Mouse (Mus musculus) liver, embryonic 14.5 days (tissue): ENCODE measurements around the gene Per1. TPM values are rescaled to one million over a fixed set of nuclear protein-coding genes. Genes with fewer than 3 reads are reported as not detected.

Experiments
- ATAC-seq: fragments of 200-750 bp; cut with Nextera tagmentation; 2 replicates; pipeline ENCODE4 v1.8.0; 2017; ENCODE audit warnings: moderate number of reproducible peaks, mild to moderate bottlenecking, moderate library complexity; ENCODE audit not compliant: insufficient read depth
- DNase-seq, 3 experiments: peaks; one replicate each; pipeline ENCODE4 v3.0.0-alpha.2; 2012 to 2013; ENCODE audit warnings: low read depth in 3 of 3, low spot score in 3 of 3
- H3K27ac ChIP-seq: fragments of 300-500 bp; sonication (generic); 2 replicates; pipeline ENCODE4 v1.5.1; 2014; ENCODE audit warnings: moderate library complexity, mild to moderate bottlenecking, control low read depth, inconsistent platforms
- H3K27me3 ChIP-seq: fragments of 300-500 bp; sonication (generic); 2 replicates; pipeline ENCODE4 v1.6.1; 2014; ENCODE audit warnings: mild to moderate bottlenecking, low read length, moderate library complexity; ENCODE audit not compliant: control insufficient read depth, insufficient read depth
- H3K36me3 ChIP-seq: fragments of 300-500 bp; sonication (generic); replicated peaks from 2 replicates; pipeline ENCODE4 v1.6.1; 2014; ENCODE audit warnings: low read depth; ENCODE audit not compliant: control insufficient read depth, insufficient read depth
- H3K4me1 ChIP-seq, 2 experiments: fragments of 200-500 bp in 1 of 2; fragments of 300-500 bp in 1 of 2; sonication (generic) in 1 of 2; replicated peaks; 2 replicates each; pipeline ENCODE4 v1.6.1; 2012 to 2014; ENCODE audit warnings: antibody characterized with exemption in 1 of 2, inconsistent platforms in 1 of 2, low read length in 1 of 2; ENCODE audit not compliant: control insufficient read depth in 2 of 2, insufficient read depth in 2 of 2
- H3K4me2 ChIP-seq: fragments of 300-500 bp; sonication (generic); 2 replicates; pipeline ENCODE4 v1.6.1; 2014; ENCODE audit warnings: low read depth, mild to moderate bottlenecking, control low read depth, moderate library complexity
- H3K4me3 ChIP-seq, 2 experiments: fragments of 200-500 bp in 1 of 2; fragments of 300-500 bp in 1 of 2; sonication (generic) in 1 of 2; 2 replicates each; pipeline ENCODE4 v1.5.1; 2012 to 2014; ENCODE audit warnings: low read depth in 2 of 2, low read length in 2 of 2, mild to moderate bottlenecking in 2 of 2, control low read depth in 1 of 2, inconsistent platforms in 1 of 2, moderate library complexity in 1 of 2; ENCODE audit not compliant: insufficient read depth in 1 of 2
- H3K9ac ChIP-seq: fragments of 300-500 bp; sonication (generic); replicated peaks from 2 replicates; pipeline ENCODE4 v1.6.1; 2014; ENCODE audit warnings: mild to moderate bottlenecking, control low read depth, moderate library complexity
- H3K9me3 ChIP-seq: fragments of 300-500 bp; sonication (generic); 2 replicates; pipeline ENCODE4 v1.6.1; 2016; ENCODE audit warnings: low read length, mixed read lengths; ENCODE audit not compliant: control insufficient read depth
- CTCF ChIP-seq: IDR thresholded peaks from 2 replicates; pipeline ENCODE4 v1.5.1; 2016; ENCODE audit warnings: antibody characterized with exemption, low read depth, control low read depth
- EP300 ChIP-seq: IDR thresholded peaks from 2 replicates; pipeline ENCODE4 v1.6.1; 2016; ENCODE audit warnings: antibody characterized with exemption, low read depth
- WGBS: fragments of 180-500 bp; shearing (Covaris S2); extraction: QIAGEN DNeasy Blood & Tissue Kit; methylation state at CpG from one replicate; pipeline ENCODE4 v1.1.7; 2014; ENCODE audit not compliant: insufficient replicate concordance; 5-methylcytosine and 5-hydroxymethylcytosine counted together
- polyA plus RNA-seq, 2 experiments: library from polyadenylated mRNA; depleted of rRNA in 1 of 2; stranded (reverse) in 1 of 2; unstranded in 1 of 2; fragments of >200 nt; fragmentation: Nextera tagmentation in 1 of 2; extraction: Ambion mirVana in 1 of 2; gene quantifications; 2 replicates each; pipeline versions ENCODE4 v1.2.1 to v1.2.3; 2012 to 2014

Gene Per1
- polyA plus RNA-seq, 2 experiments: 1.9 to 4.2 TPM

DNA sequence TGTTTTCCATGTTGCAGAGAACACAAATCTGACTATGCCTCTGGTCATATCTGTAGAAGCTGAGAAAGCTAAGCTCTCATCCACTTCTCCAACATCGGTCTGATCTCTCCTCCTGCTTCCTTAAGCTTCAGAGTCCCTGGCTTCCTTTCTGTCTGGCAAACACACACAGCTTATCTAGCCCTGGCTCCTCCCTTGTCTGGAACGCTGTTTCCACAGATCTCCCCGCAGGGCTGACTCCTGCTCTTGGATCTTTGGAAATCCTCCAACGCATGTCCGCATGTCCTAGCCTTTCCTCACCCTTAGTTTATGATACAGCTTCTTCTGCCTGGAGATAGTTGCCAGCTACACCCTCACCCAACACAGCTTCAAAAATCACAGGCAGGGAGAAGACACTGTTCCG lies 27.4 kb upstream of the Per1 start:
- Histone ChIP-seq H3K4me1 (peaks cover 13 to 43% of the 10 kb centered on the region in 2 experiments; a peak in 3 of 4 replicates), H3K9me3 (no peaks in the 10 kb centered on the region), H3K4me2 (no peak overlapping the region), H3K27ac (no peak overlapping the region), H3K4me3 (no peak overlapping the region), H3K9ac (no peak overlapping the region), H3K27me3 (no peaks in the 10 kb centered on the region), H3K36me3 (no peaks in the 10 kb centered on the region)
- WGBS: 54% methylated on average over 6 of the region's 6 CpGs
- ATAC-seq (no peak), DNase-seq (no peak)
- TF ChIP-seq CTCF (no peak), EP300 (no peak)

DNA sequence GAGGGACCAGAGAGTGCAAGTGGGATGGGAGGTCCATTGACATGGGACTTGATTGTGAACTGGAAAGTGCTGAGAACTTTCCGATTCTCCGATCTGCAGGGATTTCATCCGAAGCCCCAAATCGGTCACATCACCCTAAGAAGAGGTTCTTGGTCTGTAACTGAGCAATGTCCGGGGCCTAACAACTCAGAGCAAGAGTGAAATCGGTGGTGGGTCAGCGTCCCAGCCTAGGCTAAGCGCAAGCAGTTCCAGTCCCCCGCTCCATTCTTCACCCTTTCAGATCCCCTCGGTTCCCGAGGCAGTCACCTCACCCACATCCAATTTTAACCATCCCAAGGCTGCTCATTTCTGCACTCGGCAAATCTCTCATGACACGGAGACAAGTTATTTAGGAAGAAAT lies 24.9 kb upstream of the Per1 start:
- Histone ChIP-seq H3K36me3 (no peaks in the 10 kb centered on the region), H3K27ac (peak overlapping the region; percentile 71), H3K4me1 (peaks cover 21 to 49% of the 10 kb centered on the region in 2 experiments), H3K9me3 (no peaks in the 10 kb centered on the region), H3K4me3 (peak overlapping the region; percentile 73), H3K9ac (peak overlapping the region; percentile 83), H3K4me2 (peak overlapping the region; percentile 90), H3K27me3 (no peaks in the 10 kb centered on the region)
- TF ChIP-seq EP300 (no peak), CTCF (no peak)
- DNase-seq (no peak), ATAC-seq (no peak)
- WGBS: 3% methylated on average over 13 of the region's 13 CpGs

DNA sequence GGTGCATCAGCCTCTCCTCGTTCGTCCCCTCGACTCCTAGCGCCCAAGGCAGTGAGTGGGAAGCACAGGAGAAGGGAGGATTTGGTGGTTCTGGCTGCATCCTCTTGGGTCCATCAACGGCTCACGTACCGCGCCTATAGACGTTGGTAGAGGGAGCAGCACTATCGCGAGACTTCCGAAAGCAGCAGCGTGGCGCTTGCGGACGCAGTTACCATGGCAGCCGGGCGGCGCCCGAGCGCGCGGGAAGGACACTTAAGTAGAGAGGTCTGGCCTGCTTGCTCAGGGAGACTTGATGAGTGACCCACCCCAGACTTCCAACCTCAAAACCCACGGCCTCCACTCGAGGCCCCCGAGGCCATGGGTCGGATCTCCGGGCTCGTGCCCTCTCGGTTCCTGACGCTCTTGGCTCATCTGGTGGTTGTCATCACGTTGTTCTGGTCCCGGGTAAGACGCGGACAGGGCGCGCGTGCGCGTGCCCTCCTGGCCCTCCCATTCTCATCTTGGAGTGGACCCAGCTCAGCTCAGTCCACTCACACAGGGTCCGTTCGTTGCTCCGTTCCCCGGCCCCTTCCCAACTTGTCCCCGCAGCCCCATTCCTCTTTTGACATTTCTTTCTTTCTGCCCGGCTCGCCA lies 24.3 kb upstream of the Per1 start, which contains the start of gene Tmem107:
Gene Tmem107 (plus strand): TSS at position 217 of the 633 bp plus-strand sequence.
- Histone ChIP-seq H3K4me3 (peak within 1 kb of the TSS; percentile 73), H3K9me3 (no peaks in the 10 kb centered on the region), H3K4me1 (peaks cover 21 to 48% of the 10 kb centered on the region in 2 experiments)

DNA sequence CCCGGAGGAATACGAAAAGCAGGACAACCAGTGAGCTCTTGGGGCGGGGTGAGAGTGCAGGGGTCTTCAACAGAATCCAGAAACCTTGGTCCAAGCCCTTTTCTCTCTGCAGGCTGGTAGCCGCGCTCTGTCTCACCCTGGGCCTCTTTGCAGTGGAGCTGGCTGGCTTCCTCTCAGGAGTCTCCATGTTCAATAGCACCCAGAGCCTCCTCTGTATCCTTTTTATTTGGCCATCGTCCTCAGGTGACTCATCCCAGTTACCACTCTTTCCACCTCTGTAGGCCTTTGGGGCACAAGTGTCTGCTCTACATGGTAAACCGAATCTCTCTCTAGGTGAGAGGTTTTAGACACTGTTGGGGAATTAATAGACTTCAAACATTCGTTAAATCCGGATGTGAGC lies 23.8 kb upstream of the Per1 start:
- H3K27me3 ChIP-seq: no peaks in the 10 kb centered on the region
- peak overlapping the region; percentile 65 for H3K27ac ChIP-seq
- peak overlapping the region; percentile 73 for H3K4me3 ChIP-seq
- peaks cover 21 to 43% of the 10 kb centered on the region in 2 experiments for H3K4me1 ChIP-seq
- peak overlapping the region; percentile 90 for H3K4me2 ChIP-seq
- WGBS: 32% methylated on average over 9 of the region's 9 CpGs
- H3K9me3 ChIP-seq: no peaks in the 10 kb centered on the region
- ATAC-seq (no peak), DNase-seq (no peak)
- TF ChIP-seq EP300 (no peak), CTCF (no peak)
- H3K36me3 ChIP-seq: no peaks in the 10 kb centered on the region
- H3K9ac ChIP-seq: peak overlapping the region; percentile 73

More for the DNA sequence above, 24.3 kb upstream of the Per1 start, which contains the start of gene Tmem107:
- no peaks in the 10 kb centered on the region for H3K27me3 ChIP-seq
- H3K4me2 ChIP-seq: peak within 1 kb of the TSS; percentile 90
- DNase-seq (peak; percentile 93 to 94 (median 94)), ATAC-seq (peak; percentile 78)
- under 1% methylated on average over 47 of the region's 47 CpGs for WGBS
- no peaks in the 10 kb centered on the region for H3K36me3 ChIP-seq
- peak within 1 kb of the TSS; percentile 83 for H3K9ac ChIP-seq
- peak within 1 kb of the TSS; percentile 71 for H3K27ac ChIP-seq
- peak; percentile 79 for TF ChIP-seq EP300
- TF ChIP-seq CTCF: peak; percentile 27

DNA sequence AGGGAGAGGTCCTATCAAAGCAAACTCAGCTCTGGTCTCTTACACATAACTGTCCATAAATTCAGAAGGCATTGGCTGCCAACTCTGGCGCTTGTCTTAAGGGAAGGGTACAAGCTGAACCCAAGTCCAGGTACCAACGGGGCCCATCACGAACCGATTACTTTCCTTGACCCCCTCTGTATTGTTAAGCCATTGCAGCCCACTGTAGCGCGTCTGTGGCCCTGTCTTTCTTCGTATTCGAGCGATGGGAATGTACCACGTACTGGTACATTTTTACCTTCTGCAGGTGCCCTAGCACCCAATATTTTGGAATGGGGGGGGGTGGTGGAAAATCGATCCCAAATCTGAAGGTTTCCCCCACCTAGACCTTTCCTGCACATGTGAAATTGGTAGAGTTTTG lies 22.8 kb upstream of the Per1 start:
- Histone ChIP-seq H3K36me3 (no peaks in the 10 kb centered on the region), H3K4me3 (no peak overlapping the region), H3K9me3 (no peaks in the 10 kb centered on the region), H3K27ac (peak overlapping the region; percentile 92; the same call in 1 of the 2 replicates), H3K4me1 (peaks cover 19 to 36% of the 10 kb centered on the region in 2 experiments), H3K27me3 (no peaks in the 10 kb centered on the region), H3K9ac (peak overlapping the region; percentile 82), H3K4me2 (peak overlapping the region; percentile 90)
- ATAC-seq (no peak), DNase-seq (no peak)
- 85% methylated on average over 11 of the region's 11 CpGs for WGBS
- TF ChIP-seq EP300 (no peak), CTCF (no peak)
